Mouse (Mus musculus): ENCODE data around the gene Plk5. TPM values are rescaled to one million over a fixed set of nuclear protein-coding genes. Genes with fewer than 3 reads are reported as not detected.

Gene Plk5
- total and polyA plus RNA-seq, 2 experiments from 2014 or later = 12.5 to 17.5 TPM

DNA sequence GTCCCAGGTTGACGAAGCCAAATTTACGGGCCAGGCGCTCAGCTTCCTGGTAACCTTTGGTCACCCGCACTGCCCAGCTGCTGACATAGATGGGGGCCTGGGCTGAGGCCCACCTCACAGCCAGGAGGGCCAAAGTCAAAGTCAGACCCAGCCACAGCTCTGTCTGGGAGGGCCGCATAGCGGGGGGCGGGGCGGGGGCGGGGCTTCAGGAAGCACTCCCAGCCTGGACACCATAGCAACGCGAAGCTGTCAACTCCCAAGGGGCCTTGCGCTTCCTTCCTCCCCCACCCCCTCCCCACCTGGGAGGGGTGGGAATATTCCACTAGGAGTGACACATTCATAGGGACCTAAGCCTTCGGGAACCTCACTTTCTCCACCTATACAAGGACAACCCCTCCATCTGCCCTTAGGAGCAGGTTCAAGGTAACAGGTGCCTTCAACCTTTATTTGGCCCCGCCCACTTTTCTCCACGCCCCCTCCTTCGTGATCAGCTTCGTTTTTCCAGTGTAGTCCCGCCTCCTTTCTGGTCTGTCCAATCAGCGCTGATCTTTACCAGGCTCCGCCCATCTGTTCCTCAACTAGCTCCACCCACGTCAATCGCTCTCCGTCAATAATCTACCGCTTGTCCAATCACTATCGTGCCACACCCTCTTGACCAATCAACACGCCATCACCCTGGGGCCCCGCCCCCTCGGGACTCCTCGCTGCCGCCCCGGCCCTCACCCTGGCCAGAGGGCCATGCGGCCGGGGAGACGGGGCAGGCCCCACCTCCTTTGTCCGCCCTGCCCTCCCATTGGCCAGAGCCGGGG is 26.8 kb upstream of the Plk5 start, which contains the start of the genes Pcsk4 and Reep6:
Gene Pcsk4 (minus strand): TSS at position 226 of the 809 bp plus-strand sequence.
Gene Reep6 (plus strand): TSS at position 681 of the 809 bp plus-strand sequence.
- Histone ChIP-seq H3K9me3 (ENCODE audit: low read length) (no peaks in the 10 kb centered on the region), H3K9ac (replicated peaks; ENCODE audit: low read length, poor library complexity, severe bottlenecking) (peak within 1 kb of the TSS; percentile 51; the same call in 1 of the 2 replicates), H3K27me3 (ENCODE audit: insufficient read depth, low read length) (no peaks in the 10 kb centered on the region), H3K4me2 (ENCODE audit: low read depth, low read length, poor library complexity, severe bottlenecking) (peak within 1 kb of the TSS; percentile 79), H3K4me3 (ENCODE audit: low read depth, low read length) (peak within 1 kb of the TSS; percentile 48), H3K4me1 (ENCODE audit: insufficient read depth, low read length) (peaks cover 5% of the 10 kb centered on the region; the same call in 1 of the 2 replicates), H3K36me3 (ENCODE audit: insufficient read depth, low read length) (no peaks in the 10 kb centered on the region), H3K27ac (ENCODE audit: low read depth, low read length) (no peak within 1 kb of the TSS)
- peak; percentile 98 for DNase-seq (ENCODE audit: low spot score)
- no peak for TF ChIP-seq CTCF (IDR thresholded peaks at IDR 0.05)
- WGBS = 5% methylated on average over 32 of the region's 36 CpGs
- ATAC-seq (ENCODE audit: low FRiP score) = peak; percentile 95

DNA sequence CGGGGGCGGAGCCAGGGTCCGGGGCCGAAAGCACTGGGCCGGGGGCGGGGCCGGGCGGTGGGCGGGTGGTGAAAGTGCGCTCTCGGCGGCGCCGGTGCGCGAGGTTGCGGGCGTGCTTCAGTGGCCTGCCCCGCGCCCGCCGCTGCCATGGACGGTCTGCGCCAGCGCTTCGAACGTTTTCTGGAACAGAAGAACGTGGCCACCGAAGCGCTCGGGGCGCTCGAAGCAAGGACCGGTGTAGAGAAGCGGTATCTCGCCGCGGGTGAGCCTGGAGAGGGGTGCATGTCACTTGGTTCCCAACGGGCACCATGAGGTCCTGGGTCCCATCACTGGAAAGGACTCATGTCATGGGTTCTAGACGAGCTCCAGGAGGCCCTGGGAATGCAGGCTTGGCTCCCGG is 26.2 kb upstream of the Plk5 start:
- Histone ChIP-seq H3K4me2 (ENCODE audit: low read depth, low read length, poor library complexity, severe bottlenecking) (peak overlapping the region; percentile 79), H3K27ac (ENCODE audit: low read depth, low read length) (no peak overlapping the region), H3K9me3 (ENCODE audit: low read length) (no peaks in the 10 kb centered on the region), H3K4me1 (ENCODE audit: insufficient read depth, low read length) (peaks cover 5% of the 10 kb centered on the region; the same call in 1 of the 2 replicates), H3K36me3 (ENCODE audit: insufficient read depth, low read length) (no peaks in the 10 kb centered on the region), H3K9ac (replicated peaks; ENCODE audit: low read length, poor library complexity, severe bottlenecking) (peak overlapping the region; percentile 51; the same call in 1 of the 2 replicates), H3K4me3 (ENCODE audit: low read depth, low read length) (peak overlapping the region; percentile 48), H3K27me3 (ENCODE audit: insufficient read depth, low read length) (no peaks in the 10 kb centered on the region)
- TF ChIP-seq CTCF (IDR thresholded peaks at IDR 0.05) = no peak
- no peak for DNase-seq (ENCODE audit: low spot score)
- no peak; the same call in 1 of the 2 replicates for ATAC-seq (ENCODE audit: low FRiP score)
- 1% methylated on average over 29 of the region's 41 CpGs for WGBS

DNA sequence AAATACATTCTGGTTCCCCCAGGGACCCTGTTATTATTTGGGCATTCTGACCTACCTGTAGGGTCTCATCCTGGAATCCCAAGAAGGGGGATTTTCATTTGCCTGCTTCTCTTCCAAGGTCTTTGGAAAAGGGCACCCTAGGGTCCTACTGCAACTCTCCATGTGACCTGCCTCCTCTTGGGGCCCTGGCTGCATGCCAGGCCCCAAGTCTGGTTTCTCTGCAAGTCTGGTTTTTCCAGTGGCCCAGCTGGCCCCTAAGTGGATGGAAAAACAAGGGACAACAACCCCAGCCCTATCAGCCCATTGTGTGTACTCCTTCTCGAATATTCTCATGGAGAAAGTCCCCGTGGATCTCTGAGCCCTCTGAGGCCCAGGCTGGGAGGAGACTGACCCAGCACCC is 25.4 kb upstream of the Plk5 start:
- no peak for DNase-seq (ENCODE audit: low spot score)
- H3K4me2 ChIP-seq (ENCODE audit: low read depth, low read length, poor library complexity, severe bottlenecking) = no peak overlapping the region
- no peak for ATAC-seq (ENCODE audit: low FRiP score)
- no peak for TF ChIP-seq CTCF (IDR thresholded peaks at IDR 0.05)
- WGBS = 66% methylated on average over 2 of the region's 2 CpGs
- no peaks in the 10 kb centered on the region for H3K27me3 ChIP-seq (ENCODE audit: insufficient read depth, low read length)
- H3K27ac ChIP-seq (ENCODE audit: low read depth, low read length) = no peak overlapping the region
- H3K9me3 ChIP-seq (ENCODE audit: low read length) = no peaks in the 10 kb centered on the region
- no peak overlapping the region for H3K9ac ChIP-seq (replicated peaks; ENCODE audit: low read length, poor library complexity, severe bottlenecking)
- no peaks in the 10 kb centered on the region for H3K36me3 ChIP-seq (ENCODE audit: insufficient read depth, low read length)
- no peak overlapping the region for H3K4me3 ChIP-seq (ENCODE audit: low read depth, low read length)
- H3K4me1 ChIP-seq (ENCODE audit: insufficient read depth, low read length) = peaks cover 5% of the 10 kb centered on the region; the same call in 1 of the 2 replicates

DNA sequence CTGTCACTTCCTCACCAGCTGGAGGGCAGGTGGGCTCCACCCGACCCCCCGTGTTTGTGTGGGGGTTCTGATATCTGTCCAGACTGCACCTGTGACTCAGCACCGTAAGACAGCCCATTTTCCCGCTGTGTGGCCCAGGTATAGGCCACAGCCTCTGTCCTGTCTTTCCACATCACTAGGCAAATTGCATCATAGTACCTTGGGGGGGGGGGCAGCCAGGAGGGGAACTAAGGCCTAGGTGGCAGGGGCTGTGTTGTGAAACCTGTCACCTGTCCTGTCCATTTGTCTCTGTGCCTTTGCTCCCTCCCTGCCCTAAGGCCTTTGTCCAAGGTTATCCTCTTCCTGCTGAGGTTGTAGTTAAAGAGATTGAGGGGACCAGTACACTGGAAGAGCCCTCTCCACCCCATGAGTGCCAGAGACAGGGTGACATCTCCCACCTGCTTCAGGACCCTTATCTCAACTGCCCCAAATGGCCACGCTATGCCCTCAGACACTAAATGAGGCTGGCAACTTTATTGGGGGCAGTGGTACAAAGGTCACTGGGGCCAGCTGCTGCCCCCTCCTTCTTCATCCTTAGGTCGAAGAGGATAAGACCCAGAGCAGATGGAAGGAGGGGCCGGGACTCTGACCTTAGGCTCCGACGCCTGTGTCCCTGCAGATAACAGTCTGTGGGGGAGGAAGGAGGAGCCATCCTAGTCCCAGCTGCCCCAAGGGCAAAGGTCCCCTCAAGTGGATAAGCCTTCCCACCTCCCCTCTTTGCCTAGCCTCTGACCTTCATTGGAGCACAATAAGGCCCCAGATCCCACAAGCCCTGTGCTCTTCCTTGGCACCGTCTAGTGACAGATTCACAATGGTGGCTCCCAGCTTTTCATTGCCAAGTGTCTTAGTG is 24.4 kb upstream of the Plk5 start:
- H3K27ac ChIP-seq (ENCODE audit: low read depth, low read length) = no peak overlapping the region
- ATAC-seq (ENCODE audit: low FRiP score) (no peak), DNase-seq (ENCODE audit: low spot score) (peak; percentile 52)
- H3K27me3 ChIP-seq (ENCODE audit: insufficient read depth, low read length) = no peaks in the 10 kb centered on the region
- H3K4me1 ChIP-seq (ENCODE audit: insufficient read depth, low read length) = peaks cover 5% of the 10 kb centered on the region; the same call in 1 of the 2 replicates
- no peak overlapping the region for H3K4me2 ChIP-seq (ENCODE audit: low read depth, low read length, poor library complexity, severe bottlenecking)
- H3K9ac ChIP-seq (replicated peaks; ENCODE audit: low read length, poor library complexity, severe bottlenecking) = no peak overlapping the region
- H3K9me3 ChIP-seq (ENCODE audit: low read length) = no peaks in the 10 kb centered on the region
- TF ChIP-seq CTCF (IDR thresholded peaks at IDR 0.05) = no peak
- 69% methylated on average over 10 of the region's 10 CpGs for WGBS
- no peaks in the 10 kb centered on the region for H3K36me3 ChIP-seq (ENCODE audit: insufficient read depth, low read length)
- no peak overlapping the region for H3K4me3 ChIP-seq (ENCODE audit: low read depth, low read length)

DNA sequence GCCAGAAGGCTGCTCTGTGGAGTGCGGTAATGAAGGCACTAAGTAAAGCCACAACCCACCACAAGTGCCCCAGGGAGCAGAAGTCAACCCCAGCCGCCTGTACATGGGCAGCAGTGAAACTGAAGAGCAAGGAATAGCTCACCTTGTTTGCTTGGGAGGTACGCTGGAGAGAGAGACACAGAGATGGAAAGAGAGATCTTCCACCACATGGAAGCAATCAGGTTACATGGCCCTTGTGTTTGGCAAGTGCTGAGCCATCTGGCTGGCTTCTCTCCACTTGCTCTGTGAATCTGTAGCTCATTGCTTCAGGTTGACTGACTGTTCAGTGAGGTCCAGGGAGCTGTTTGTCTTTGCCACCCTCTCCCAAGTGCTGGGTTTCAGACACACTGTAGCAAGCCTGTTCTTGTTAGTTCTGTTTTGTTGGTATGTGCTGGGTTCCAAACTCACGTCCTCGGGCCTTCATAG is 23.7 kb upstream of the Plk5 start:
- ATAC-seq (ENCODE audit: low FRiP score) (no peak), DNase-seq (ENCODE audit: low spot score) (peak; percentile 58)
- WGBS = 80% methylated on average over 5 of the region's 5 CpGs
- Histone ChIP-seq H3K4me2 (ENCODE audit: low read depth, low read length, poor library complexity, severe bottlenecking) (no peak overlapping the region), H3K9me3 (ENCODE audit: low read length) (no peaks in the 10 kb centered on the region), H3K4me1 (ENCODE audit: insufficient read depth, low read length) (peaks cover 5% of the 10 kb centered on the region; the same call in 1 of the 2 replicates), H3K4me3 (ENCODE audit: low read depth, low read length) (no peak overlapping the region), H3K27me3 (ENCODE audit: insufficient read depth, low read length) (no peaks in the 10 kb centered on the region), H3K9ac (replicated peaks; ENCODE audit: low read length, poor library complexity, severe bottlenecking) (no peak overlapping the region), H3K27ac (ENCODE audit: low read depth, low read length) (no peak overlapping the region), H3K36me3 (ENCODE audit: insufficient read depth, low read length) (no peaks in the 10 kb centered on the region)
- TF ChIP-seq CTCF (IDR thresholded peaks at IDR 0.05) = no peak

Data from midbrain, postnatal 0 days (tissue).